Mouse (Mus musculus): ENCODE data around the gene Hist1h3a. TPM values are rescaled to one million over a fixed set of nuclear protein-coding genes. Genes with fewer than 3 reads are reported as not detected.

The Hist1h3a gene
- total RNA-seq, 2 experiments from 2014 or later: 67.3 to 571 TPM

GRCm38 (mm10) chr13:23716261-23717042 is 45.7 kb downstream of the Hist1h3a start:
- ATAC-seq (ENCODE audit: poor library complexity, severe bottlenecking): peak; percentile 74

Other genes with a start within 250 kb of the Hist1h3a start
Only the 30 nearest of the 37 such genes appear.
- gene Hist1h1d, start 209.1 kb downstream of the Hist1h3a start, total RNA-seq (2015): 16.7 and 17.0 TPM in 2 replicates
- gene Hist1h1d, start 209.1 kb downstream of the Hist1h3a start, total RNA-seq (2017): 182 and 184 TPM in 2 replicates
- gene Hist1h3e, start 200.0 kb downstream of the Hist1h3a start, total RNA-seq (2015): 101 and 161 TPM in 2 replicates
- gene Hist1h3e, start 200.0 kb downstream of the Hist1h3a start, total RNA-seq (2017): 295 and 358 TPM in 2 replicates
- 8.8 and 9.0 TPM in 2 replicates for gene Hist1h2ae, start 191.2 kb downstream of the Hist1h3a start, total RNA-seq (2015)
- 272 and 274 TPM in 2 replicates for gene Hist1h2ae, start 191.2 kb downstream of the Hist1h3a start, total RNA-seq (2017)
- gene Hist1h2bg, start 191.0 kb downstream of the Hist1h3a start, total RNA-seq (2015): 325 and 384 TPM in 2 replicates
- gene Hist1h2bg, start 191.0 kb downstream of the Hist1h3a start, total RNA-seq (2017): 1,715 and 1,721 TPM in 2 replicates
- gene Hist1h2bf, start 188.2 kb downstream of the Hist1h3a start, total RNA-seq (2015): 449 and 490 TPM in 2 replicates
- 736 and 744 TPM in 2 replicates for gene Hist1h2bf, start 188.2 kb downstream of the Hist1h3a start, total RNA-seq (2017)
- 3.2 and 3.6 TPM in 2 replicates for gene Hist1h2ad, start 188.0 kb downstream of the Hist1h3a start, total RNA-seq (2015)
- gene Hist1h2ad, start 188.0 kb downstream of the Hist1h3a start, total RNA-seq (2017): 93.7 and 99.2 TPM in 2 replicates
- gene Hist1h3d, start 186.6 kb downstream of the Hist1h3a start, total RNA-seq (2015): 150 and 159 TPM in 2 replicates
- 86.3 and 96.3 TPM in 2 replicates for gene Hist1h3d, start 186.6 kb downstream of the Hist1h3a start, total RNA-seq (2017)
- gene Hist1h4d, start 180.8 kb downstream of the Hist1h3a start, total RNA-seq (2015): 655 and 672 TPM in 2 replicates
- 1,182 and 1,443 TPM in 2 replicates for gene Hist1h4d, start 180.8 kb downstream of the Hist1h3a start, total RNA-seq (2017)
- 15.1 and 16.4 TPM in 2 replicates for gene Hist1h2be, start 141.3 kb downstream of the Hist1h3a start, total RNA-seq (2015)
- 110 and 115 TPM in 2 replicates for gene Hist1h2be, start 141.3 kb downstream of the Hist1h3a start, total RNA-seq (2017)
- 408 and 475 TPM in 2 replicates for gene Hist1h1e, start 139.8 kb downstream of the Hist1h3a start, total RNA-seq (2015)
- gene Hist1h1e, start 139.8 kb downstream of the Hist1h3a start, total RNA-seq (2017): 457 and 467 TPM in 2 replicates
- gene Hist1h2ac, start 78.4 kb downstream of the Hist1h3a start, total RNA-seq (2015): 10.3 and 12.0 TPM in 2 replicates
- gene Hist1h2ac, start 78.4 kb downstream of the Hist1h3a start, total RNA-seq (2017): 67.7 and 81.2 TPM in 2 replicates
- gene Hist1h2bc, start 78.2 kb downstream of the Hist1h3a start, total RNA-seq (2015): 40.3 and 42.6 TPM in 2 replicates
- 253 and 263 TPM in 2 replicates for gene Hist1h2bc, start 78.2 kb downstream of the Hist1h3a start, total RNA-seq (2017)
- gene Hist1h1t, start 66.6 kb downstream of the Hist1h3a start, total RNA-seq (2015): 0.94 TPM in 1 of 2 replicates, not detected in the other
- 2.7 and 5.3 TPM in 2 replicates for gene Hist1h1t, start 66.6 kb downstream of the Hist1h3a start, total RNA-seq (2017)
- gene Hist1h4c, start 63.9 kb downstream of the Hist1h3a start, total RNA-seq (2015): 60.8 and 62.1 TPM in 2 replicates
- gene Hist1h4c, start 63.9 kb downstream of the Hist1h3a start, total RNA-seq (2017): 282 and 359 TPM in 2 replicates
- gene Hfe, start 51.5 kb downstream of the Hist1h3a start, total RNA-seq (2015): 12.3 and 17.1 TPM in 2 replicates
- gene Hfe, start 51.5 kb downstream of the Hist1h3a start, total RNA-seq (2017): 7.6 and 8.5 TPM in 2 replicates
- gene Hist1h1c, start 23.6 kb downstream of the Hist1h3a start, total RNA-seq (2015): 179 and 186 TPM in 2 replicates
- 1,288 and 1,327 TPM in 2 replicates for gene Hist1h1c, start 23.6 kb downstream of the Hist1h3a start, total RNA-seq (2017)
- 115 and 119 TPM in 2 replicates for gene Hist1h3c, start 16.8 kb downstream of the Hist1h3a start, total RNA-seq (2015)
- 508 and 593 TPM in 2 replicates for gene Hist1h3c, start 16.8 kb downstream of the Hist1h3a start, total RNA-seq (2017)
- 264 and 296 TPM in 2 replicates for gene Hist1h2bb, start 15.7 kb downstream of the Hist1h3a start, total RNA-seq (2015)
- 5,681 and 7,839 TPM in 2 replicates for gene Hist1h2bb, start 15.7 kb downstream of the Hist1h3a start, total RNA-seq (2017)
- gene Hist1h2ab, start 11.3 kb downstream of the Hist1h3a start, total RNA-seq (2015): 64.3 and 114 TPM in 2 replicates
- gene Hist1h2ab, start 11.3 kb downstream of the Hist1h3a start, total RNA-seq (2017): 3,821 and 4,666 TPM in 2 replicates
- 495 and 572 TPM in 2 replicates for gene Hist1h3b, start 10.1 kb downstream of the Hist1h3a start, total RNA-seq (2015)
- 546 and 613 TPM in 2 replicates for gene Hist1h3b, start 10.1 kb downstream of the Hist1h3a start, total RNA-seq (2017)
- 64.8 and 95.3 TPM in 2 replicates for gene Hist1h4b, start 5.4 kb downstream of the Hist1h3a start, total RNA-seq (2015)
- 562 and 732 TPM in 2 replicates for gene Hist1h4b, start 5.4 kb downstream of the Hist1h3a start, total RNA-seq (2017)
- gene Hist1h4a, start 1.2 kb downstream of the Hist1h3a start, total RNA-seq (2015): 58.1 TPM in 2 replicates
- 540 and 548 TPM in 2 replicates for gene Hist1h4a, start 1.2 kb downstream of the Hist1h3a start, total RNA-seq (2017)
- 117 and 119 TPM in 2 replicates for gene Hist1h1a, start 1.3 kb upstream of the Hist1h3a start, total RNA-seq (2015)
- gene Hist1h1a, start 1.3 kb upstream of the Hist1h3a start, total RNA-seq (2017): 1,654 and 1,862 TPM in 2 replicates
- gene Trim38, start 7.5 kb upstream of the Hist1h3a start, total RNA-seq (2015): not detected in 2 replicates
- gene Trim38, start 7.5 kb upstream of the Hist1h3a start, total RNA-seq (2017): not detected in 2 replicates
- gene Slc17a2, start 44.6 kb upstream of the Hist1h3a start, total RNA-seq (2015): not detected in 2 replicates
- gene Slc17a2, start 44.6 kb upstream of the Hist1h3a start, total RNA-seq (2017): not detected in 2 replicates
- gene Slc17a3, start 77.0 kb upstream of the Hist1h3a start, total RNA-seq (2015): not detected in 2 replicates
- not detected in 2 replicates for gene Slc17a3, start 77.0 kb upstream of the Hist1h3a start, total RNA-seq (2017)
- not detected in 2 replicates for gene Slc17a1, start 105.4 kb upstream of the Hist1h3a start, total RNA-seq (2015)
- gene Slc17a1, start 105.4 kb upstream of the Hist1h3a start, total RNA-seq (2017): not detected in 2 replicates
- not detected in 2 replicates for gene Slc17a4, start 152.6 kb upstream of the Hist1h3a start, total RNA-seq (2015)
- gene Slc17a4, start 152.6 kb upstream of the Hist1h3a start, total RNA-seq (2017): not detected in 2 replicates
- not detected in 2 replicates for gene Hist1h2ba, start 171.8 kb upstream of the Hist1h3a start, total RNA-seq (2015)
- not detected in 2 replicates for gene Hist1h2ba, start 171.8 kb upstream of the Hist1h3a start, total RNA-seq (2017)
- gene Hist1h2aa, start 172.1 kb upstream of the Hist1h3a start, total RNA-seq (2015): not detected in 2 replicates
- gene Hist1h2aa, start 172.1 kb upstream of the Hist1h3a start, total RNA-seq (2017): not detected in 2 replicates

Data from megakaryocyte, adult 5-6 weeks (primary cell).